ENCODE assay signal across 8 mouse cellular contexts in genomic region chr10:117148361-117149003, GRCm38 (mm10). TPM values are rescaled to one million over a fixed set of nuclear protein-coding genes. Genes with fewer than 3 reads are reported as not detected.
A peak's percentile ranks its signal among the peaks of the same experiment; 100 is the strongest.
DNase-seq lines count a peak whose midpoint lies in the region; ATAC-seq lines count a peak whose summit lies in the region.

Gene Frs2 (minus strand): TSS chr10:117148534.

- no peaks in the 10 kb centered on the region for H3K9me3 ChIP-seq in megakaryocyte, embryonic 14.5 days

- ATAC-seq in common myeloid progenitor, adult 5-6 weeks (replicated peaks; ENCODE audit: low read depth, poor library complexity, severe bottlenecking) = peak; percentile 79

- peak within 1 kb of the TSS; percentile 100 for H3K4me3 ChIP-seq in megakaryocyte, embryonic 14.5 days (replicated peaks)

- peaks cover 54% of the 10 kb centered on the region for H3K4me1 ChIP-seq in megakaryocyte, embryonic 14.5 days

- no peaks in the 10 kb centered on the region for H3K27me3 ChIP-seq in megakaryocyte, embryonic 14.5 days (replicated peaks)

- DNase-seq in ZHBTc4 (ENCODE audit: low read depth, low spot score) = peak; percentile 97
- DNase-seq in gastrocnemius, adult 8-10 months (ENCODE audit: low spot score in 2 of 2) = peak; percentile 92 to 94
- peak; percentile 61 for DNase-seq in hindlimb bud, embryonic 11.5 days (ENCODE audit: extremely low spot score, low read depth, low spot score)
- peak; percentile 72 to 94 for DNase-seq in left cerebral cortex, adult 8-10 months (ENCODE audit: low spot score in 2 of 2)
- DNase-seq in right cerebral cortex, postnatal 10 days (ENCODE audit: low spot score in 2 of 2) = peak; percentile 96
- peak; percentile 95 for DNase-seq in urinary bladder, postnatal 25 days (ENCODE audit: low spot score)

- H3K36me3 ChIP-seq in megakaryocyte, embryonic 14.5 days (replicated peaks; ENCODE audit: low read length) = peaks cover under 1% of the 10 kb centered on the region

RNA-seq across cellular contexts. Expression of gene Frs2, which starts in this region (rescaled TPM):
- total RNA-seq in common myeloid progenitor, adult 5-6 weeks (2017) = 17.5 and 24.8 TPM in 2 replicates
- 10 to 100 TPM in 1 of 4 experiments, 1 to 10 TPM in 3; 8.9 to 10.1 (median 9.4) TPM for total RNA-seq in gastrocnemius, adult 8-10 months (2022)
- 10 to 100 TPM; 36.9 to 39.4 (median 38.6) TPM for total RNA-seq in left cerebral cortex, adult 8-10 months (2022)
- 0.75 and 1.5 TPM in 2 replicates for polyA plus RNA-seq in megakaryocyte, embryonic 14.5 days (2012; ENCODE audit: insufficient read depth, low replicate concordance)

Comparison
In these comparisons a context has a peak if more than half of its experiments do, and no peak if none do; other contexts are left out.
1. Peak in every context shown above with its lines: DNase-seq, ATAC-seq and H3K4me3 ChIP-seq.